Mouse (Mus musculus): ENCODE measurements around the gene Zfp780b.
"Not testable (repeated sequence)": the region's sequence is repeated elsewhere in the genome, so short reads cannot be mapped to it uniquely, and the experiment has no call there.

Zfp780b gene

DNA sequence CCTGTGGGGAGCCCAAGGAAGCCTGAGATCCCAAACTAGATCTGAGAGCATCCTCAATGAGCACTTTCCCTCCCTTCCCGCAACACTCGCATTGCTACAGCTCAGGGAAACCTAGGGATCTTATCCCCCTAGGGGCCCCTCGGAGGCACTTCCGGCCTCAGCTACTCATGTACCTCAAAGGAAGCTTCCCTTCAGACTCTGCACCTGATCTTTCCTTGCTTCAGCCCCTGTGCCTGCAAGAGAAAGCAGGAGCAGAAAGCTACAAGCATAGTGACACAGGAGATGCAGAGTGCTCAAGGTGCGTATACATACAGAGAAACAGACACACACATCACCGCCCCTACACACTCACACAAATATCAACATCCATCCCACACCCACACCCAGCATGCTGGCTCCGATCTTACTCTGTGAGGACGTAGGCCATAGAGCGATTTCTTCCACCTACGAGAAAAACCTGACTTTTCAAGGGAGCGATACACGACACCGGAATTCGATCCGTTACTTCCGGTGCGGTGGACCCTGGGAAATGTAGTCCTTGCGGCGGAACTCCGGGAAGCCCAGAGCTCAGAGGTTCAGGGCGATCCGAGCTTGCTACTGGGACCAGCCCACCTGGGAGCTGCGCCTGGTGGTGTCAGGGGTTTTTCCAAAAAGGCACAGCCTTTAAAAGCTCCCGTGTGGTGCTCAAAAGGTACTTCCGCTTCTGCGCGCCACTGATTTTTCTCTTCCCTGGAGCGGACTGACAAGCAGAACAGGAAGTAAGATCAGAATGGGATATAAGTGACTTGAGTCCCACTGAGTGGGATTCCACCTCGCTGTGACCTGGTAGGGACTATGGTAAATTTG is at the start of gene Zfp780b:
Gene Zfp780b (minus strand): TSS at position 489 of the 846 bp plus-strand sequence.
- peak; percentile 80 for DNase-seq

DNA sequence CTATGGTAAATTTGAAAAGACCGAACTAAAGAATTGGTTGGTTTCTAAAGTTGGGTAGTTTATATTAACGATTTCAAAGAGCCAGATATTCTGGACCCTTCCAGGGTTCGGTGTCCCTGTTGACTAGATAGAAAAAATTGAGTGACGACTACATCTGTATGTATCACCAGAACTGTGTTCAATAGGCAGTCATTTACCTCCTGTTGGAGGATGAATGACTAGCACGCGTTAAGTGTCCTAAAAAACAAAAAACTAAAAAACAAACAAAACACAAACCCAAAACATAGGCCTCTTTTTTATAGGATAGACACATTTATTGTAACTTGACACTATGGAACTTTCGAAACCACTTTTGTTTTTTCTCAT is 35.5 kb upstream of the Zfp780b start:
- DNase-seq: no peak

DNA sequence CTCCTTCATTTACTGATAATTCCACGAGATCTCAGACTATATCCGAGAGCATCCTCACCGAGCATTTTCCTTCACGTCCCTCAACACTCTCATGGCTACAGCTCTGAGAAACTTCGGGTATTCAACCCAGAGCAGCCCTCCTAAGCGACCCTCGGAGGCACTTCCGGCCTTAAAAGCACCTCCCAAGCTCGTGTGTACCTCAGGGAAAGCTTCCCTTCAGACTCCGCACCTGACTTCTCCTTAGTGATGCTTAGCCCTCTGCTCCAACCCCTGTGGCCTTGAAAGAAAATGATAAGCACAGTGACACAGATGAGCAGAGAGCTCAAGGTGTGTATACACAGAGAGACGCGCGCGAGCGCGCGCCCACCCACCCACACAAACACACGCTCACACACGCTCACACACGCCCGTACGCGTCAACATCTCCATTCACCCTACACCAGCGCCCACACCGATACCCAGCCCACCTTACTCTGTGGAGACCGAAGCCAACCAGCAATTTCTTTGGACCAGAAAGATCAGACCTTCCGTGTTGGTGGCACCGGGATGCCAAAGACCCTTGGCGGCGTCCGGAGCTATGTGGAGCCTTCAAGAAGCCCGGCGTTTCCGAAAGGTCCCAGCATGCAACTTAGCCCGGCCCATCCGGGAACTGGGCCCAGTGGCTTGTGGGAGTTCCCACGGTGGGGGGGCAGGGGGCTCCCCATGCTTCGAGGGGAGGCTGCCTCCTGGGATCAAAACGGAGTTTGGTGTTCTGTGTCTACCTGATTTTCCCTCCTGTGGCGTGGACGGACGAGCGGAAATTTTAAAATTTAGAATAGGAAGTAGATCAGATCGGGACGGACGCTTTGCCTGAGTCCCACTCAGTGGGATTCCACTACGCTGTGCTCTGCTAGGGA is 34.8 kb upstream of the Zfp780b start, which contains the start of gene Zfp850:
Gene Zfp850 (minus strand): TSS at position 567 of the 896 bp plus-strand sequence.
- peak; percentile 85 for DNase-seq

DNA sequence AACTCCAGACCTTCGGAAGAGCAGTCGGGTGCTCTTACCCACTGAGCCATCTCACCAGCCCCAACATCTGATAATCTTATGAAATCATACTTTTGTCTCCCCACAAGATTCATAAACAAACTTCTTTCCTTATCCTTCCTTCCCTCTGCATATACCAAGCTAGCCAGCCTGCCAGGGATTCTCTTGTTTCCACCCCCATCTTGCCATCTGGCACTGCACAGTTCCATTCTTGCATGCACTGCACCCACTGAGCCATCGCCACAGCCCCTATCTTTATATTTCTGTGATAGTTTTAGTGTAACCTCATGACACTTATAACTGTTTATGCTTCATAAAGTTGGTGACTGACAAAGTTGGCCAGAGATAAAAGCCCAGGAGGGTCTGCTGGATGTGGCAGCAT is 31.3 kb upstream of the Zfp780b start:
- no peak for DNase-seq

DNA sequence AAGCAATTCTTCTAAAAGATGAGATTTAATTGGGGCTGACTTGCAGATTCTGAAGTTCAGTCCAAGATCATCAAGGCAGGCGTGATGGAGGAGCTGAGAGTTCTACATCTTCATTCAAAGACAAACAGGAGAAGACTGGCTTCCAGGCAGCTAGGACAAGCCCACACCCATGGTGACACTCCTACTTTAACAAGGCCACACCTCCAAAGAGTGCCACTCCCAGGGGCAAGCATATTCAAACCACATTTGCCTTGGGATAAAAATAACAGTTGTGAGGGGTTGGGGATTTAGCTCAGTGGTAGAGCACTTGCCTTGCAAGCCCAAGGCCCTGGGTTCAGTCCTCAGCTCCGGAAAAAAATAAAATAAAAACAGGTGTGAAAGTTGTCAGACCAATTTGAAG is 3.2 kb upstream of the Zfp780b start:
- DNase-seq: no peak

DNA sequence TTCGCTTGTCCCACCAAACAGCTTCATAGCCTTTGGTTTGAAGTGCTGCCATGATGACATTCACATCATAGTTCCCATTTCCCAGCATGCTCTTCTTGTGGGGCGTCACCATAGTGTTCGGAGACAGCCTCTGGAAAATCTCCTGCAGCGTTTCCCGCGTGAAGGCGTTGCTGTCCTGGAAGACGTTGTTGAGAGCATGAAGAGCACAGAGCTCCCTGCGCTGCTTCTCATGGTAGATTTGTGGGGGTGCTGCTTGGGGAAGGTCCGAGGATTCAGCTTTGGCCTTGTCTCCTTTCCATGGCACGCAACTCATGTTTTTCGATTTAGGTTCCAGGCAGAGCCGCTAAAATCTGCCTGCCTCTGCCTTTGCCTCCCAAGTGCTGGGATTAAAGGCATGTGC is 29.5 kb downstream of the Zfp780b start:
- not testable (repeated sequence) for DNase-seq

DNA sequence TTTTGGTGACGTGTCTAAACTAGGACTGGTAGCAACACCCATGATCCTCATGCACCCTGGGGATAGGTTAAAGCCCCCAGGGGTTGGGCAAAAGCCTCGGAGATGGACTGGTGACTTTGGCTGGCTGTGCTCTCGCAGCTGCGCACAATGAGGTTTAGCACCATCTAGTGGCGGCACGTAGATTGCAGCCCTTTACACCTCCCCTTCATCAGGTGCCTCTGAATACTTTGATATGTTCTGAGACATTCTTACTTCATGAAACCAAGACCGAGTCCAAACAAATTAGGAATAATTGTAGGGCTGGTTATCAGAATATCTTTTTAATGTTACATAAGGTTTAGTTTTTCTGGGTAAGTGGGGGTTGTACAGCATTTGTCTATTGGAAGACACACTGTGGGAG is 37.1 kb downstream of the Zfp780b start:
- DNase-seq: peak; percentile 38

DNA sequence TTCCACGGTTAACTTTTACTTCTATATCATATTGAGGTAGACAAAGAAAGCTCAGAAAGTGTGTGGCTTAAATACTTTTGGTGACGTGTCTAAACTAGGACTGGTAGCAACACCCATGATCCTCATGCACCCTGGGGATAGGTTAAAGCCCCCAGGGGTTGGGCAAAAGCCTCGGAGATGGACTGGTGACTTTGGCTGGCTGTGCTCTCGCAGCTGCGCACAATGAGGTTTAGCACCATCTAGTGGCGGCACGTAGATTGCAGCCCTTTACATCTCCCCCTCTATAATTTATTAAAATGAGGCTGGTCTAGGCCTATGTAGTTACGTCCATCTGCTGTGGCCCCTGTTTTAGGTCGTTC is 45.2 kb downstream of the Zfp780b start:
- not testable (repeated sequence) for DNase-seq

DNA sequence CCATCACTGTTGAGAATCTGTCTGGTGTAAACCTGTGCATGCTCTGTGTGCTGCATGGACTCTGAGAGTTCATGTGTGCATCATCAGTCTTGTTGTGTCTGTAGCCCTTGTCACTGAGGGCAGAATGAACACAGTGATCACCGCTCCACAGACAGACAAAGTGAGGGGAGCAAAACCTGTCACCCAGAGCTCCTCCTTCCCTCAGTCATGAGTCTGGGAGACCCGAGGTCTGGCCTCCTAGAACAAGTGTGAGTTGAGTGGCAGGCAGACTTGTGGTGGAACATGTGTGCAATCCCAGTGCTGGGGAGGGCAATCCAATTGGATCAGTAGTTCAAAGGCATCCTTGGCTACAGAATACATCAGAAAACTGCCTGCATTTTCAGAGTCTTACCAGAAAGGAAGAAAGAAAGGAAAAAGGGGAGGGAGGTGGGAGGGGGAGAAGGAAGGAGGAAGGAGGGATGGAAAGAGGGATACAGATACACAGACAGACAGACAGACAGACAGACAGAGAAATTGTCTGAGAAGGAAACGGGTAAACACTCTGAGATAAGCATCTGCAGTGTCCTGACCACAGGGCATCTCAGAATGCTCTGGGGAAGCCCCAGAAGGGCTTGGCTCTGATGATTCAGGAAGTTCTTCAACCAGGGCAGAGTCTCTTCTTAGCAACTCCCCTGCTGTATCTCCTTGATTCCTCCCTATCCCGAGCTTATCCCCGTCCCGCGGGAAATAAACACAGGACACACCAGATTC is 45.7 kb downstream of the Zfp780b start:
- peak; percentile 7 for DNase-seq

DNA sequence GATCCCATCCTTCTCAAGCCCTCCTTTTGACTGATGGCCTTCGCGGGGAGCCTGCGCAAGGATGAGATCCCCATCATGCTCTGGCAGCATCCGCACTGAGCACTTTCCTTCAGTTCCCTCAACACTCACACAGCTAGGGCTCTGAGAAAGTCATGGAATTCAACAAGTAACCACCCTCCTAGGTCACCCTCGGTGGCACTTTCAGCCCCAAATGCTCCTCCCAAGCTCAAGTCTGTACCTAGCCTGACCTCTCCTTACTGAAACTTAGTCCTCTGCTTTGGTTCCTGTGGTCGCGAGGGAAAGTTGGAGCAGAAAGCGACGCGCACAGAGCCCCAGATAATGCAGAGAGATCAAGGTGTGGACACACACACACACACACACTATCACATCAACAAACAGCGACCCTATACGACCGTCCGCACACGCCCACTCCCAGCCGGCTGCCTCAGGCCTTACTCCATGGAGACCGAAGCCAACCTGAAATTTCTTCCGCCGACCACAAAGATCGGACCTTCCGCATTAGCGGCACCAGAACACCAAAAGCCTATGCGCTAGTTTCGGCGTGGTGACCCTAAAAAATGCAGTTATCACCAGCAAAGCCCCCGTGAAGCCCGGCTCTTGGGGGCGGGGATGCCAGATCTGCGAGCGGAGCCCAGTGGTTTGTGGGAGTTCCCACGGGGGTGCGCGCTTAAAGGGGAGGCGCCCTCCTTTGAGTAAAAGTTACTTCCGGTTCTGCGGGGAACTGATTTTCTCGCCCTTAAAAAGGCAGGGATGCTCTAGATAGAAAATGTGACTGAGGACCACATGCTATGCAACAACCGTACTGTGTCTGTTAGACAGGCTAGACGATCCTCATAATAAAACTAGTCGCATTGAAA is 49.9 kb downstream of the Zfp780b start, which contains the start of gene Zfp974:
Gene Zfp974 (minus strand): TSS at position 643 of the 878 bp plus-strand sequence.
- DNase-seq: peak; percentile 71

DNA sequence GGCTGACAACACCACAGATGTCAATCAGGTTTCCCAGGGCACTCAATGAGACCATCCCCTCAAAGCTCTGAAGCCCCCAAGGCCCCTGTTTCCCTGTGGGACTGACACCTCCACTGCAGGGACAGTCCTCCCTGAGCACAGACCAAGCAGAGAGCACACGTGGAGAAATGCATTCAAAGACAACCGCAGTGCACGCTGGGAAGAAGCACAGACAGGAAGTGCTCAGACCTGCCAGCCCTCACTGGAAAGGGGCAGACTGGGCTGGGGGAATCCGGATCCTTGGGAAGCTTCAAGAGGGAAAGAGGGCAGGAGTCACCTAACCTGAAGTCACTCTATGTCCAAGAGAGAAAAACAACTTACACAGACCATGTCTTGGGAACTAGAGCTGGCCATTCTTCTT is 51.9 kb downstream of the Zfp780b start:
- not testable (repeated sequence) for DNase-seq

DNA sequence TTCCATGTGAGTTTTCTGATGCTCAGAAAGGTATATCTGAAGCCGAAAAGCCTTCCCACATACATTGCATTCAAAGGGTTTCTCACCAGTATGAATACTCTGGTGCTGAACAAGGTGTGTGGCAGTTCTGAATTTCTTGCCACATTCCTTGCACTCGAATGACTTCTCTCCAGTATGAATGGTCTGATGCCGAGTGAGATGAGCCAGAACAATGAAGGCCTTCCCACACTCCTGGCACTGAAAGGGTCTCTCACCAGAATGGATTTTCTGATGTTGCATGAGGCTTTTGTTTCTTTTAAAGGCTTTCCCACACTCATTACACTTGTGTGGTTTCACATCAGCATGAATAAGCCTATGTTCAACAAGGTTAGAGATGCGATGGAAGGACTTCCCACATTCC is 68.0 kb downstream of the Zfp780b start:
- not testable (repeated sequence) for DNase-seq
